Mouse (Mus musculus): ENCODE results near the gene Atp5j.

DNA sequence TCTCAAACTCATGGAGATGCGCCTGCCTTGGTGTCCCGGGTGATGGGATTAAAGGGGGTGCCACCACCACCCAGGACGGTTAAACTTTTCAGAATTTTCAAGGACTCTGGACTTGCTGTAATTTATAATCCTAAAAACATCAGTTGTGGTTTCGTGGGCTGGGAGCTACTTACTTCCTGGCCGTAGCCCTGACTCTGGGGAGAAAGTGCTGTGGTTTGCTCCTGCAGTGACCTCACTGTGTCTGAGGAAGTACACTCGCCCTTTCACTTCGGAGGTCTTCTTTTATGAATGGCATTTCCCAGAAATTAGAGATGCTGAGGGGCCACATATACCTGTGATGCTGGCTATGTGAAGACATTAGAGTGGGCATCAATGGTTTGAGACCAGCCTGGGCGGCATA lies 20.9 kb downstream of the Atp5j start:
- TF ChIP-seq GATA1 (IDR thresholded peaks at IDR 0.05; ENCODE audit: borderline replicate concordance, low read length) (no peak), FLI1 (IDR thresholded peaks at IDR 0.05; ENCODE audit: low read length) (no peak)
